Mouse (Mus musculus) forebrain, embryonic 11.5 days (tissue): ENCODE measurements around the gene Ptges3. TPM values are rescaled to one million over a fixed set of nuclear protein-coding genes. Genes with fewer than 3 reads are reported as not detected.
A peak's percentile ranks its signal among the peaks of the same experiment; 100 is the strongest.
"Not testable (repeated sequence)": the region's sequence is repeated elsewhere in the genome, so short reads cannot be mapped to it uniquely, and the experiment has no call there.

Experiments
- ATAC-seq: fragments of 200-750 bp; cut with Nextera tagmentation; replicated peaks from 2 replicates; pipeline ENCODE4 v1.8.0; 2017; ENCODE audit warnings: moderate TSS enrichment; ENCODE audit not compliant: low FRiP score
- DNase-seq: peaks from one replicate; pipeline ENCODE4 v3.0.0-alpha.2; 2017; ENCODE audit warnings: low spot score
- H3K27ac ChIP-seq: fragments of 300-500 bp; sonication (generic); 2 replicates; pipeline ENCODE4 v1.5.1; 2014; ENCODE audit warnings: low read depth, low read length
- H3K27me3 ChIP-seq: fragments of 300-500 bp; sonication (generic); 2 replicates; pipeline ENCODE4 v1.6.1; 2014; ENCODE audit warnings: mild to moderate bottlenecking, low read length, mixed read lengths; ENCODE audit not compliant: control insufficient read depth, insufficient read depth
- H3K36me3 ChIP-seq: fragments of 300-500 bp; sonication (generic); 2 replicates; pipeline ENCODE4 v1.6.1; 2014; ENCODE audit warnings: mild to moderate bottlenecking, low read length, moderate library complexity, mixed read lengths; ENCODE audit not compliant: control insufficient read depth, insufficient read depth
- H3K4me1 ChIP-seq: fragments of 300-500 bp; sonication (generic); replicated peaks from 2 replicates; pipeline ENCODE4 v1.6.1; 2014; ENCODE audit warnings: low read length, mixed read lengths; ENCODE audit not compliant: control insufficient read depth, insufficient read depth
- H3K4me2 ChIP-seq: fragments of 300-500 bp; sonication (generic); 2 replicates; pipeline ENCODE4 v1.6.1; 2014; ENCODE audit warnings: low read depth, mild to moderate bottlenecking, low read length, moderate library complexity, mixed read lengths; ENCODE audit not compliant: severe bottlenecking
- H3K4me3 ChIP-seq: fragments of 300-500 bp; sonication (generic); 2 replicates; pipeline ENCODE4 v1.5.1; 2014; ENCODE audit warnings: low read depth, low read length
- H3K9ac ChIP-seq: fragments of 300-500 bp; sonication (generic); 2 replicates; pipeline ENCODE4 v1.6.1; 2014; ENCODE audit warnings: low read length
- H3K9me3 ChIP-seq: fragments of 300-500 bp; sonication (generic); 2 replicates; pipeline ENCODE4 v1.6.1; 2016; ENCODE audit warnings: low read length, mixed read lengths; ENCODE audit not compliant: control insufficient read depth
- WGBS: fragments of 180-500 bp; shearing (Covaris S2); extraction: QIAGEN DNeasy Blood & Tissue Kit; methylation state at CpG from one replicate; pipeline ENCODE4 v1.1.7; 2014; 5-methylcytosine and 5-hydroxymethylcytosine counted together
- polyA plus RNA-seq: library from polyadenylated mRNA; unstranded; fragments of >200 nt; fragmentation: Nextera tagmentation; extraction: Ambion mirVana; gene quantifications from 2 replicates; pipeline ENCODE4 v1.2.1, GENCODE M21; 2014

Ptges3 gene
- polyA plus RNA-seq, 1 experiment from 2014 or later = 692 TPM

DNA sequence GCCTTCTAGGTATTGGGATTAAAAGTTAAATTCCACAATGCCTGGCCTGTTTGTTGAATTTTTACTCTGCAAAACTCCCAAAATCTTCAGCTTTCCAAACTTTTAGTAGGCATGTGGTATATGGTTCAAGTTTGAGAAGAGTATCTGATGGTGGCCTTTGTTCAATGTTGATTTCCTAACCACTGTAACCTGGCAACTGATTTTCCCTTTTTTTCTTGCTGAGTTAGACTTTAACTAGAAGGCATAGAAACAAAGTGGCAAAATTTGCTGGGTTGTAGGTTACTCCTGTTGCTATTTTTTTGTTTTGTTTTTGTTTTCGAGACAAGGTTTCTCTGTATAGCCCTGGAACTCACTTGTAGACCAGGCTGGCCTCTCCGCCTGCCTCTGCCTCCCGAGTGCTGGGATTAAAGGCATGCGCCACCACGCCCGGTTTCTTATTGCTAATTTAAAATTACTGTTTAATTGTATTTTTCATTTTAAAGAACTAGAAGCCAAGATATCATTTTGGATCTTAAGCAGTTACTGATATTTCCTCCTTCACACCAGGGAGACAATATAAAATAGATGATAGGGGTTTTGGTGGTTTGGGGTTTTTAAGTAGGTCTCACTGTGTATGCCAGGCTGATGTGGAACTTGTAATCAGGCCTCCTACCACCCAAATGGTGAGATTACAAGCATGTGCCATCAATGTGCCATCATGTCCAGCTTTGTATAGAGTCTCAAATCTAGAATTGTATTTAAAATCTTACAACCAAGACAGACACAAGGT, 3.7 kb downstream of the Ptges3 start:
- no peak overlapping the region for H3K27ac ChIP-seq
- ATAC-seq = no peak
- no peak overlapping the region for H3K4me3 ChIP-seq
- peaks cover 2% of the 10 kb centered on the region; the same call in 1 of the 2 replicates for H3K36me3 ChIP-seq
- peaks cover 8% of the 10 kb centered on the region; the same call in 1 of the 2 replicates for H3K4me1 ChIP-seq
- no peak for DNase-seq
- H3K9me3 ChIP-seq = no peaks in the 10 kb centered on the region
- no peak overlapping the region for H3K9ac ChIP-seq
- no peak overlapping the region for H3K4me2 ChIP-seq
- WGBS = 96% methylated on average over 6 of the region's 6 CpGs
- H3K27me3 ChIP-seq = no peaks in the 10 kb centered on the region

GRCm38 (mm10) chr10:128066072-128066471, 7.3 kb downstream of the Ptges3 start:
- no peak for ATAC-seq
- peaks cover 18% of the 10 kb centered on the region for H3K36me3 ChIP-seq
- H3K4me1 ChIP-seq = peaks cover 2% of the 10 kb centered on the region; the same call in 1 of the 2 replicates
- no peaks in the 10 kb centered on the region for H3K27me3 ChIP-seq
- no peaks in the 10 kb centered on the region for H3K9me3 ChIP-seq
- no peak overlapping the region for H3K4me3 ChIP-seq
- WGBS = 83% methylated on average over 5 of the region's 5 CpGs
- no peak for DNase-seq
- no peak overlapping the region for H3K4me2 ChIP-seq
- no peak overlapping the region for H3K9ac ChIP-seq
- H3K27ac ChIP-seq = no peak overlapping the region

DNA sequence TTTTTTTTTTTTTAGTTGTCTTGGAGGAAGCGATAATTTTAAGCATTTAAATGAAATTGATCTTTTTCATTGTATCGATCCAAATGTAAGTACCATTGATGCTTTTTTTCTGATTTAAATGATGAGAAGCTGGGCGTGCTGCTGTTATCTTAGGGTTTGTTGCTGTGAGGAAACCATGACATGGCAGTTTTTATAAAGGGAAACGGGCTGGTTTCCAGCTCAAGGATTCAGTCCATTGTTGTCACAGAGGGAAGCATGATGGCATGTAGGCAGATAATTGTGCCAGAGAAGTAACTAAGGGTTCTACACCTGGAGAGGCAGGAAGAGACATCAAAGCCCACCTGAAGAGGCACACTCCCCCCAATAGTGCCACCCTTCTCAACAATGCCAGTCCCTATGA, 10.4 kb downstream of the Ptges3 start:
- Histone ChIP-seq H3K4me2 (no peak overlapping the region), H3K27me3 (no peaks in the 10 kb centered on the region), H3K9ac (no peak overlapping the region), H3K36me3 (peaks cover 22% of the 10 kb centered on the region), H3K4me1 (no peaks in the 10 kb centered on the region), H3K27ac (no peak overlapping the region), H3K9me3 (no peaks in the 10 kb centered on the region), H3K4me3 (no peak overlapping the region)
- DNase-seq (no peak), ATAC-seq (no peak)
- 93% methylated on average over 4 of the region's 4 CpGs for WGBS

DNA sequence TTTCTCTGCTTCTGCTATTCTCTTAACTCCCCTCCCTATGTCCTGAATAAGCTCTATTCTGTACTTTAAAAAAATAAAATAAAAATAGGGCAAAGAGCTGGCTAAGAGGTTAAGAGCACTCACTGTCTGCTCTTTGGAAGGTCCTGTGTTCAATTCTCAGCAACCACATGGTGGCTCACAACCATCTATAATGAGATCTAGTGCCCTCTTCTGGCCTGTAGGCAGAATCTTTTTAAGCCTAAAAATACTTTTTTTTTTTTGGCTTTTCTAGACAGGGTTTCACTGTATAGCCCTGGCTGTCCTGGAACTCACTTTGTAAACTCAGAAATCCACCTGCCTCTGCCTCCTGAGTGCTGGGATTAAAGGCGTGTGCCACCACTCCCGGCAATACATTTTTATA, 11.7 kb downstream of the Ptges3 start:
- H3K4me2 ChIP-seq, DNase-seq, H3K4me1 ChIP-seq, H3K4me3 ChIP-seq, H3K9me3 ChIP-seq, H3K27ac ChIP-seq, H3K27me3 ChIP-seq, ATAC-seq, H3K9ac ChIP-seq: not testable (repeated sequence)
- peaks cover 22% of the 10 kb centered on the region for H3K36me3 ChIP-seq
- WGBS = 95% methylated on average over 2 of the region's 2 CpGs

DNA sequence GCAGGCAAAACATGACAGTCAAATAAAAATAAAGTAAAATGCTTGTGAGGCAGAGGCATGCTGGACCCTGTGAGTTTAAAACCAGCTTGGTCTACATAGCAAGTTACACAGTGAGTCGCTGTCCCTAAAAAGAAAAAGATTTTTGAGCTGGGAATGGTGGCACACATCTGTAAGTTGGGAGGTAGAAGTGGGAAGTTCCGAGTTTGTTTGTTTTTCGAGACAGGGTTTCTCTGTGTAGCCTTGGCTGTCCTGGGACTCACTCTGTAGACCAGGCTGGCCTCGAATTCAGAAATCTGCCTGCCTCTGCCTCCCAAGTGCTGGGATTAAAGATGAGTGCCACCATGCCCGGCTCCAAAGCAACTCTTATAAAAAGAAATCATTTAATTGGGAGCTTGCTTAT, 19.5 kb downstream of the Ptges3 start:
- not testable (repeated sequence) for H3K4me2 ChIP-seq, H3K27me3 ChIP-seq, DNase-seq, H3K4me3 ChIP-seq, ATAC-seq, H3K27ac ChIP-seq, H3K9me3 ChIP-seq, H3K9ac ChIP-seq, H3K4me1 ChIP-seq, H3K36me3 ChIP-seq
- 84% methylated on average over 5 of the region's 5 CpGs for WGBS

DNA sequence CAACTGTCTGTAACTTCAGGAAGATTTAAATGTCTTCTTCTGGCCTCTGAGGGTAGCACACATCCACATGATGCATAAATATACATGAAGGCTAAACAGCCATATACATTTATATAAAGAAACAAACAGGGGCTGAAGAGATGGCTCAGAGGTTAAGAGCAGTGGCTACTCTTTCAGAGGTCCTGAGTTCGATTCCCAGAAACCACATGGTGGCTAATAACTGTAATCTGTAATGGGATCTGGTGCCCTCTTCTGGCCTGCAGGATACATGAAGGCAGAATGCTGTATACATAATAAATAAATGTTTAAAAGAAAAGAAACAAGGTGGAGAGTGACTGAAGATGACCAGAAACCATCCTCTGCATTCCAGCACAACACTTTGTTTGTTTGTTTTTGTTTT, 21.7 kb downstream of the Ptges3 start:
- H3K27me3 ChIP-seq = no peaks in the 10 kb centered on the region
- H3K9me3 ChIP-seq = no peaks in the 10 kb centered on the region
- WGBS = 83% methylated on average over 1 of the region's 1 CpGs
- H3K27ac ChIP-seq = no peak overlapping the region
- H3K4me2 ChIP-seq = no peak overlapping the region
- H3K4me1 ChIP-seq = peaks cover 3% of the 10 kb centered on the region; the same call in 1 of the 2 replicates
- H3K4me3 ChIP-seq = no peak overlapping the region
- H3K36me3 ChIP-seq = peaks cover under 1% of the 10 kb centered on the region; the same call in 1 of the 2 replicates
- ATAC-seq (no peak), DNase-seq (no peak)
- no peak overlapping the region for H3K9ac ChIP-seq

- DNase-seq (no peak), ATAC-seq (no peak)
- Histone ChIP-seq H3K9ac (peak overlapping the region; percentile 67; the same call in 1 of the 2 replicates), H3K27me3 (no peaks in the 10 kb centered on the region), H3K27ac (no peak overlapping the region), H3K4me1 (peaks cover 3% of the 10 kb centered on the region; the same call in 1 of the 2 replicates), H3K4me2 (peak overlapping the region; percentile 73), H3K4me3 (peak overlapping the region; percentile 97), H3K36me3 (peaks cover 11% of the 10 kb centered on the region), H3K9me3 (no peaks in the 10 kb centered on the region)
- WGBS = 73% methylated on average over 6 of the region's 6 CpGs
These were observed 23.2 kb downstream of the Ptges3 start for GRCm38 (mm10) chr10:128081807-128082476.

DNA sequence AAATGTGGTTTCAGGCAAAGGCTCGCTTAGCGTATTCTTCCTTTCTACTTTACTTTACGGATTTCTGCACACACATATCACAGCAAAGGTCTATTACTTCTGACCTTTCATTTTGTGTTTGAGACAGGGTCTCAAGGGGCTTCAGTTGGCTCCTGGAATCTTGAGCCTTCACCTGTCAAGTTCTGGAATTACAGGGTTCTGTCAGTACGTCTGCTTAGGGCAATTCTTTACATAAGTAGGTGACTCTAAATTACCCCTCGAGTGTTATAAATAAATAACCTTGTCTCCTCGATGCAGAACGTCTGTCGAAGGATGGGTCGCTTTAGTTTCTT, 23.7 kb downstream of the Ptges3 start:
- no peak for ATAC-seq
- H3K27ac ChIP-seq = no peak overlapping the region

More for the DNA sequence above, 23.7 kb downstream of the Ptges3 start:
- Histone ChIP-seq H3K4me2 (peak overlapping the region; percentile 73), H3K4me1 (peaks cover 3% of the 10 kb centered on the region; the same call in 1 of the 2 replicates), H3K9me3 (no peaks in the 10 kb centered on the region), H3K9ac (peak overlapping the region; percentile 67), H3K36me3 (peaks cover 11% of the 10 kb centered on the region), H3K27me3 (no peaks in the 10 kb centered on the region), H3K4me3 (peak overlapping the region; percentile 97)
- DNase-seq = no peak
- WGBS = 18% methylated on average over 9 of the region's 9 CpGs
